Mouse (Mus musculus): ENCODE data around the gene Slc30a1. TPM values are rescaled to one million over a fixed set of nuclear protein-coding genes. Genes with fewer than 3 reads are reported as not detected.

The Slc30a1 gene
- polyA plus RNA-seq, 1 experiment from 2014 or later: 3.6 TPM

DNA sequence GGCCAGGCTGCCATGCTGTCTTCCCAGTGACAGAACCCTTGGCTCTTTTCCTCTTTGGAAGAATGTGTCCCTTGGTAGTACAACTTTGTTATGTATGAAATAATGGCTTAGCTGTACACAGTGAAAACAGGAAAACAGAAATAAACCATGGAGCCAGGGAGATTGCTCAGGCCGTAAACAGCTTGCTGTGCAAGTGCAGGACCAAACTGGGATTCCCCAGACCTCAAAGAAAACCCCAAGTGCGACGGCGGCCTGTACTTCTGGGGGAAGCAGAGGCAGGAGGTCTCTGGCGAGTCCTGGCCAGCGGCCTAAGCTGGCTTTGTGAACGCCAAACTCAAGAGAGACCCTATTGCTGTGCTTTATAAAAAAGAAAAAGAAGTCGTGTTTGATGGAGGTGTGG lies 42.0 kb downstream of the Slc30a1 start:
- H3K4me3 ChIP-seq: no peak overlapping the region
- no peaks in the 10 kb centered on the region for H3K4me1 ChIP-seq
- no peak overlapping the region for H3K4me2 ChIP-seq (replicated peaks)
- WGBS: 88% methylated on average over 8 of the region's 8 CpGs
- ATAC-seq (ENCODE audit: low FRiP score, low read depth): no peak
- no peak overlapping the region for H3K9ac ChIP-seq (replicated peaks)
- H3K27me3 ChIP-seq: no peaks in the 10 kb centered on the region
- no peak overlapping the region for H3K27ac ChIP-seq (replicated peaks)
- H3K9me3 ChIP-seq: no peaks in the 10 kb centered on the region
- H3K36me3 ChIP-seq: no peaks in the 10 kb centered on the region

DNA sequence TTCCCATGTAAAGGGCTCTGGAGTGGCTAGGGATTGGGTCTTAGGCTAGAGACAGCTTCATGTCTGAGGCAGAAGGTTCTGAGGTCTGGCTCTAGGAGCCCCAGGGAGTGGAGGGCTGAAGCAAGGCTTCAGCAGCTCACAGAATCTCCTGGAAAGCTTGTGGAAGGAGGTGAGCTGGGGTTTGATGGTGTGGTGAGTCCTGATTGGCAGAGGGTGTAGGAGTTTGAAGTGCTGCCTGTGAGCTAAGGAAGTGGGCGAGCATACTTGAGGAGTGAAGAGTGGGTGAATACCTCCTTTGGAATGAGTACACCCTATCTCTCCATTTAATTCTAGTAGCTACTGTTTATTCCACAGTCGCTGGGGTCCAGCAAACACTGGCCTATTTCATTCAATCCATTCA lies 44.0 kb downstream of the Slc30a1 start:
- Histone ChIP-seq H3K27me3 (no peaks in the 10 kb centered on the region; the same call in 1 of the 2 replicates), H3K4me3 (no peak overlapping the region), H3K4me2 (replicated peaks) (no peak overlapping the region), H3K36me3 (no peaks in the 10 kb centered on the region), H3K9ac (replicated peaks) (no peak overlapping the region), H3K4me1 (no peaks in the 10 kb centered on the region), H3K27ac (replicated peaks) (no peak overlapping the region), H3K9me3 (no peaks in the 10 kb centered on the region)
- ATAC-seq (ENCODE audit: low FRiP score, low read depth): no peak
- 40% methylated on average over 2 of the region's 2 CpGs for WGBS

GRCm38 (mm10) chr1:191952733-191953335 lies 46.3 kb downstream of the Slc30a1 start:
- no peaks in the 10 kb centered on the region for H3K36me3 ChIP-seq
- 85% methylated on average over 11 of the region's 11 CpGs for WGBS
- no peaks in the 10 kb centered on the region; the same call in 1 of the 2 replicates for H3K27me3 ChIP-seq
- no peak overlapping the region for H3K4me3 ChIP-seq
- H3K9me3 ChIP-seq: no peaks in the 10 kb centered on the region
- no peak overlapping the region for H3K9ac ChIP-seq (replicated peaks)
- no peaks in the 10 kb centered on the region for H3K4me1 ChIP-seq
- ATAC-seq (ENCODE audit: low FRiP score, low read depth): no peak
- no peak overlapping the region for H3K27ac ChIP-seq (replicated peaks)
- no peak overlapping the region for H3K4me2 ChIP-seq (replicated peaks)

DNA sequence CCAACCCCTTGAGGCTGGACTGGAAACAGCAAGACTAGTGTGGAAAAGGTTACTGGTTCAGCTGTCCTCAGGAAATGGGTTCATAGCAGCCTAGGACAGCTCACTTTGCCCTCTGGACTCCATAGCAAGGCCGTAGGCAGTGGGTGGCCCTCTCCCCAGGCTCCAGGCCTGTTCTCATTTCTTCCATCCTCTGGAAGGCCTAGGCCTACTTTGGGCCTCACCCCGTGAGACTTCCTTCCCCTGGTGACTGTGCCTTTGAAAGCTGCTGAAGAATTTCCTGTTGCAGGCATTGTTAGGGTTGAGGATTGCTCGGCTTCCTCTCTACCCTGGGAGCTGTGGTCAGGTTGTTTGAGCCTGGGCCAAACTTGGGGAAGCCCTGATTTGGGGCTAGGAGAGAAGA lies 48.5 kb downstream of the Slc30a1 start:
- no peaks in the 10 kb centered on the region; the same call in 1 of the 2 replicates for H3K27me3 ChIP-seq
- no peaks in the 10 kb centered on the region for H3K4me1 ChIP-seq
- no peak overlapping the region for H3K4me3 ChIP-seq
- H3K9ac ChIP-seq (replicated peaks): no peak overlapping the region
- H3K36me3 ChIP-seq: no peaks in the 10 kb centered on the region
- no peak overlapping the region for H3K4me2 ChIP-seq (replicated peaks)
- 67% methylated on average over 3 of the region's 3 CpGs for WGBS
- no peak overlapping the region for H3K27ac ChIP-seq (replicated peaks)
- no peak for ATAC-seq (ENCODE audit: low FRiP score, low read depth)
- no peaks in the 10 kb centered on the region for H3K9me3 ChIP-seq

- Histone ChIP-seq H3K4me1 (no peaks in the 10 kb centered on the region), H3K36me3 (no peaks in the 10 kb centered on the region), H3K4me2 (replicated peaks) (no peak overlapping the region), H3K4me3 (no peak overlapping the region), H3K9me3 (no peaks in the 10 kb centered on the region), H3K27me3 (no peaks in the 10 kb centered on the region; the same call in 1 of the 2 replicates), H3K9ac (replicated peaks) (no peak overlapping the region), H3K27ac (replicated peaks) (no peak overlapping the region)
- 79% methylated on average over 3 of the region's 3 CpGs for WGBS
- no peak for ATAC-seq (ENCODE audit: low FRiP score, low read depth)
Observed at GRCm38 (mm10) chr1:191956261-191956660, 49.7 kb downstream of the Slc30a1 start.

DNA sequence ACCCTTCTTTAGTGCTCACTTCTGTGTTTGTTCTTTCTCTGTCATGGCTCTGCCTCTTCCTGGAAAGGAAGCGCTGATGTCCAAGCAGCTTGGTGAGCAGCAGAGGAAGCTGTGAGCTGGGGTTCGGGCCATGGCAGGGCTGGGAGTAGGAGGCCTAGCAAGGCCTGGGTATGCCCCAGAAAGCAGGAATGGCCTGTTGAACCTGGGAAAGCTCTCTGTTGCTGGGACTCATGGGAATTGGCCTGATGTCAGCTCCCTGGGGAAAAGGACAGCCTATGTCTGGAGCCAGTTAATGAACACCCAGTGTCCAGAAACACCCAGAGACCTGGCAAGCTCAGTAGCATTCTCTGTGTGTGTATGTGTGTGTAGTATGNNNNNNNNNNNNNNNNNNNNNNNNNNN lies 50.3 kb downstream of the Slc30a1 start:
- Histone ChIP-seq H3K4me2 (replicated peaks) (no peak overlapping the region), H3K27ac (replicated peaks) (no peak overlapping the region), H3K27me3 (no peaks in the 10 kb centered on the region; the same call in 1 of the 2 replicates), H3K9me3 (no peaks in the 10 kb centered on the region), H3K4me1 (no peaks in the 10 kb centered on the region), H3K36me3 (no peaks in the 10 kb centered on the region), H3K4me3 (no peak overlapping the region), H3K9ac (replicated peaks) (no peak overlapping the region)
- 88% methylated on average over 2 of the region's 2 CpGs for WGBS
- no peak for ATAC-seq (ENCODE audit: low FRiP score, low read depth)

GRCm38 (mm10) chr1:191957321-191957720 lies 50.8 kb downstream of the Slc30a1 start:
- 96% methylated on average over 3 of the region's 3 CpGs for WGBS
- H3K36me3 ChIP-seq: no peaks in the 10 kb centered on the region
- H3K9ac ChIP-seq (replicated peaks): no peak overlapping the region

DNA sequence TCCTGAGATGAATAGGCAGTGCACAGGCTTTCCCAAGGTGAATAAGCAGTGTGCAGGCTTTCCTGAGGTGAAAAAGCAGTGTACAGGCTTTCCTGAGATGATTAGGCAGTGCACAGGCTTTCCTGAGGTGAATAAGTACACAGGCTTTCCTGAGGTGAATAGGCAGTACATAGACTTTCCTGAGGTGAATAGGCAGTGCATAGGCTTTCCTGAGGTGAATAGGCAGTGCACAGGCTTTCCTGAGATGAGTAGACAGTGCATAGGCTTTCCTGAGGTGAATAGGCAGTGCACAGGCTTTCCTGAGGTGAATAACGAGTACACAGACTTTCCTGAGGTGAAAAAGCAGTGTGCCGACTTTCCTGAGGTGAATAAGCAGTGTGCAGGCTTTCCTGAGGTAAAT lies 54.4 kb downstream of the Slc30a1 start:
- H3K27ac ChIP-seq (replicated peaks): no peak overlapping the region
- H3K4me2 ChIP-seq (replicated peaks): no peak overlapping the region
- no peak overlapping the region for H3K4me3 ChIP-seq
- WGBS: 71% methylated on average over 2 of the region's 2 CpGs
- ATAC-seq (ENCODE audit: low FRiP score, low read depth): no peak
- no peaks in the 10 kb centered on the region for H3K36me3 ChIP-seq
- no peaks in the 10 kb centered on the region for H3K4me1 ChIP-seq
- no peak overlapping the region for H3K9ac ChIP-seq (replicated peaks)
- H3K9me3 ChIP-seq: no peaks in the 10 kb centered on the region
- no peaks in the 10 kb centered on the region for H3K27me3 ChIP-seq

More at GRCm38 (mm10) chr1:191957321-191957720, 50.8 kb downstream of the Slc30a1 start:
- ATAC-seq (ENCODE audit: low FRiP score, low read depth): no peak
- Histone ChIP-seq H3K27me3 (no peaks in the 10 kb centered on the region; the same call in 1 of the 2 replicates), H3K4me1 (no peaks in the 10 kb centered on the region), H3K27ac (replicated peaks) (no peak overlapping the region), H3K4me3 (no peak overlapping the region), H3K4me2 (replicated peaks) (no peak overlapping the region), H3K9me3 (no peaks in the 10 kb centered on the region)

Other genes with a start within 250 kb of the Slc30a1 start
- 37.7 and 37.9 TPM in 2 replicates for gene Lpgat1, start 188.9 kb upstream of the Slc30a1 start, polyA plus RNA-seq (2016; fragmentation: Nextera tagmentation; extraction: Ambion mirVana)
- 44.2 and 45.8 TPM in 2 replicates for gene Nek2, start 85.3 kb upstream of the Slc30a1 start, polyA plus RNA-seq (2016; fragmentation: Nextera tagmentation; extraction: Ambion mirVana)
- gene Rd3, start 70.6 kb downstream of the Slc30a1 start, polyA plus RNA-seq (2016; fragmentation: Nextera tagmentation; extraction: Ambion mirVana): 1.8 and 2.1 TPM in 2 replicates
- 4.2 and 4.3 TPM in 2 replicates for gene Traf5, start 185.8 kb downstream of the Slc30a1 start, polyA plus RNA-seq (2016; fragmentation: Nextera tagmentation; extraction: Ambion mirVana)
- gene Rcor3, start 231.3 kb downstream of the Slc30a1 start, polyA plus RNA-seq (2016; fragmentation: Nextera tagmentation; extraction: Ambion mirVana): 21.3 and 26.1 TPM in 2 replicates